Mouse (Mus musculus): ENCODE data around the gene Gal3st2c. TPM values are rescaled to one million over a fixed set of nuclear protein-coding genes. Genes with fewer than 3 reads are reported as not detected.
"Not testable (repeated sequence)": the region's sequence is repeated elsewhere in the genome, so short reads cannot be mapped to it uniquely, and the experiment has no call there.

Gal3st2c gene
- polyA plus RNA-seq (2015; fragmentation: Nextera tagmentation; extraction: Ambion mirVana) = not detected in 2 replicates

GRCm38 (mm10) chr1:93990209-93990608, at the start of gene Gal3st2c:
Gene Gal3st2c, plus strand, starts transcription at chr1:93990509.
- 79% methylated on average over 8 of the region's 8 CpGs for WGBS (ENCODE audit: insufficient replicate concordance)
- H3K27me3 ChIP-seq; H3K4me1 ChIP-seq (replicated peaks); ATAC-seq (ENCODE audit: insufficient read depth); H3K4me2 ChIP-seq; H3K9me3 ChIP-seq (replicated peaks); H3K9ac ChIP-seq; H3K4me3 ChIP-seq (replicated peaks); H3K27ac ChIP-seq (replicated peaks); H3K36me3 ChIP-seq (replicated peaks): not testable (repeated sequence)

- H3K9ac ChIP-seq; H3K36me3 ChIP-seq (replicated peaks); H3K27me3 ChIP-seq; H3K4me3 ChIP-seq (replicated peaks); H3K9me3 ChIP-seq (replicated peaks); H3K27ac ChIP-seq (replicated peaks); ATAC-seq (ENCODE audit: insufficient read depth); H3K4me2 ChIP-seq; H3K4me1 ChIP-seq (replicated peaks): not testable (repeated sequence)
- WGBS (ENCODE audit: insufficient replicate concordance) = no CpG with 5 or more reads among the region's 11 CpGs
Observed at GRCm38 (mm10) chr1:93949087-93949486, 41.2 kb upstream of the Gal3st2c start.

GRCm38 (mm10) chr1:93966489-93966888, 23.8 kb upstream of the Gal3st2c start:
- H3K27me3 ChIP-seq; ATAC-seq (ENCODE audit: insufficient read depth); H3K4me2 ChIP-seq; H3K27ac ChIP-seq (replicated peaks); H3K36me3 ChIP-seq (replicated peaks); H3K9me3 ChIP-seq (replicated peaks); H3K9ac ChIP-seq; H3K4me3 ChIP-seq (replicated peaks); H3K4me1 ChIP-seq (replicated peaks): not testable (repeated sequence)
- WGBS (ENCODE audit: insufficient replicate concordance) = no CpG with 5 or more reads among the region's 1 CpGs

- H3K4me3 ChIP-seq (replicated peaks); H3K27ac ChIP-seq (replicated peaks); H3K27me3 ChIP-seq; ATAC-seq (ENCODE audit: insufficient read depth); H3K36me3 ChIP-seq (replicated peaks); H3K9ac ChIP-seq; H3K9me3 ChIP-seq (replicated peaks); H3K4me2 ChIP-seq; H3K4me1 ChIP-seq (replicated peaks): not testable (repeated sequence)
- WGBS (ENCODE audit: insufficient replicate concordance) = 47% methylated on average over 3 of the region's 5 CpGs
Observed at GRCm38 (mm10) chr1:93970380-93970779, 19.9 kb upstream of the Gal3st2c start.

DNA sequence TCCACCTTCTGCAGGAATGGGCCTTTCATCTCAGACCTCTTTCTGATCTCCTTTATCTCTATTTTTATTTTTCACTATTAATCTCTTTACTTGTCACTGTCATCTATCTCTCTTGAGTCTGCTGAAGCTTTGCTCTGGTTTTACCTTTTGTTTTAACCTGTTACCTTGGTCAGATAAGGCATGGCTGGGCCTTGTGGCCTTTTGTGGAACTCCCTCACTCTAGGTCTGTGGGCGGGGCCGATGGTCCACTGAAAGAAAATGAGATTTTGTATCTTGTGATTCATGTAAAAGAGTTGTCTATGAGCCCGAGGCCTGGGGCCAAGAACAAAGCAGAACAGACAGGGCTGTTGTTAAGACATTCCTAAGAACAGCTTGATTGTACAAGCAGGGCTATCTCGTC, 19.5 kb upstream of the Gal3st2c start:
- not testable (repeated sequence) for H3K36me3 ChIP-seq (replicated peaks); ATAC-seq (ENCODE audit: insufficient read depth); H3K4me3 ChIP-seq (replicated peaks); H3K4me1 ChIP-seq (replicated peaks); H3K27me3 ChIP-seq; H3K9ac ChIP-seq; H3K27ac ChIP-seq (replicated peaks); H3K4me2 ChIP-seq; H3K9me3 ChIP-seq (replicated peaks)
- no CpG with 5 or more reads among the region's 4 CpGs for WGBS (ENCODE audit: insufficient replicate concordance)

DNA sequence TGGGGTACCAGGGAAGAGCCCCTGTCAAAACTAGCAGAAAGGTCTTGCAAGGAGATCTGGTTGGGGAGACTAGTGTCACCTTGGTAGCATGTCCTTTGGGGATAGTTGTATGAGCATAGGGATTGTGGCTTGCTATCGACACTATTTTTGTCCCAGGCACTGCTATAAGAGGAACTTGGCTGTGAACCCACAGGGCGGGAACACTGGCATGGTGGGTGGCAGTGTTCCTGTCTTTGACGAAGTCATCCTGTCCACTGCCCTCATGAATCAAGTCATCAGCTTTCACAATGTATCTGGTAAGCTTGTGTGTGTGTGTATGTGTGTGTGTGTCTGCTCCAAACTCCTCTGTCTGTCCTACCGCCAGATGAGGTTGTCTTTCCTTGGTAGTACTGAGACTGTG, 14.5 kb upstream of the Gal3st2c start:
- not testable (repeated sequence) for H3K9me3 ChIP-seq (replicated peaks); H3K4me1 ChIP-seq (replicated peaks); H3K4me3 ChIP-seq (replicated peaks); H3K9ac ChIP-seq; H3K36me3 ChIP-seq (replicated peaks); H3K4me2 ChIP-seq; ATAC-seq (ENCODE audit: insufficient read depth); H3K27ac ChIP-seq (replicated peaks); H3K27me3 ChIP-seq
- WGBS (ENCODE audit: insufficient replicate concordance) = 9% methylated on average over 2 of the region's 4 CpGs

DNA sequence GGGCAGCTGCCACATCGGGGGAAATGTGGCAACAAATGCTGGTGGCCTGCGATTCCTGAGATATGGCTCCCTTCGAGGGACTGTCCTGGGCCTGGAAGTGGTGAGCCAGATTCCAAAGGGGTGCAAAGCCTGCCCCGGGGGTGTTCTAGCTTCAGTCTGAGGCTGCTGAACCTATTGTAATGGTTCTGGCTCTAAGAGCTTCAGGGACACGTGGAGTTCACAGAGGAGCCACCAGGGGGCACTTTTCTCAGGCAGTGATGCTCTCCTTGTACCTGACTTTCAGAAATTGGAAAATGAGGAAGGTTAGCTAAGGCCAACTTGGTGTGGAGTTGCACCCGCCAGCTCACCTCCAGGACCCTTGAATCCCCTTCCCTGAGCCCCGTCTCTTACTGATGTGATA, 12.0 kb upstream of the Gal3st2c start:
- H3K4me2 ChIP-seq; H3K9me3 ChIP-seq (replicated peaks); H3K27ac ChIP-seq (replicated peaks); H3K27me3 ChIP-seq; H3K36me3 ChIP-seq (replicated peaks); H3K4me3 ChIP-seq (replicated peaks); H3K4me1 ChIP-seq (replicated peaks); H3K9ac ChIP-seq; ATAC-seq (ENCODE audit: insufficient read depth): not testable (repeated sequence)
- no CpG with 5 or more reads among the region's 7 CpGs for WGBS (ENCODE audit: insufficient replicate concordance)

- not testable (repeated sequence) for H3K9ac ChIP-seq; H3K4me2 ChIP-seq; ATAC-seq (ENCODE audit: insufficient read depth); H3K9me3 ChIP-seq (replicated peaks); H3K36me3 ChIP-seq (replicated peaks); H3K27me3 ChIP-seq; H3K4me1 ChIP-seq (replicated peaks); H3K27ac ChIP-seq (replicated peaks); H3K4me3 ChIP-seq (replicated peaks)
- WGBS (ENCODE audit: insufficient replicate concordance) = no CpG with 5 or more reads among the region's 2 CpGs
Observed at GRCm38 (mm10) chr1:93980932-93981331, 9.4 kb upstream of the Gal3st2c start.

- Histone ChIP-seq H3K9me3 (replicated peaks) (no peaks in the 10 kb centered on the region), H3K4me3 (replicated peaks) (no peak overlapping the region), H3K9ac (no peak overlapping the region), H3K27me3 (no peaks in the 10 kb centered on the region), H3K36me3 (replicated peaks) (no peaks in the 10 kb centered on the region), H3K27ac (replicated peaks) (no peak overlapping the region), H3K4me2 (no peak overlapping the region), H3K4me1 (replicated peaks) (no peaks in the 10 kb centered on the region)
- 46% methylated on average over 3 of the region's 3 CpGs for WGBS (ENCODE audit: insufficient replicate concordance)
- ATAC-seq (ENCODE audit: insufficient read depth) = no peak
Observed at GRCm38 (mm10) chr1:93986167-93986566, 4.1 kb upstream of the Gal3st2c start.

- 42% methylated on average over 3 of the region's 3 CpGs for WGBS (ENCODE audit: insufficient replicate concordance)
- no peaks in the 10 kb centered on the region for H3K27me3 ChIP-seq
- no peaks in the 10 kb centered on the region for H3K9me3 ChIP-seq (replicated peaks)
- H3K9ac ChIP-seq = no peak overlapping the region
- ATAC-seq (ENCODE audit: insufficient read depth) = no peak
- no peak overlapping the region for H3K27ac ChIP-seq (replicated peaks)
- no peaks in the 10 kb centered on the region for H3K4me1 ChIP-seq (replicated peaks)
- no peaks in the 10 kb centered on the region for H3K36me3 ChIP-seq (replicated peaks)
- H3K4me2 ChIP-seq = no peak overlapping the region
- no peak overlapping the region for H3K4me3 ChIP-seq (replicated peaks)
Observed at GRCm38 (mm10) chr1:93988786-93989185, 1.5 kb upstream of the Gal3st2c start.

- H3K4me1 ChIP-seq (replicated peaks); H3K27me3 ChIP-seq; H3K4me2 ChIP-seq; H3K27ac ChIP-seq (replicated peaks); ATAC-seq (ENCODE audit: insufficient read depth); H3K9me3 ChIP-seq (replicated peaks); H3K4me3 ChIP-seq (replicated peaks); H3K9ac ChIP-seq; H3K36me3 ChIP-seq (replicated peaks): not testable (repeated sequence)
- WGBS (ENCODE audit: insufficient replicate concordance) = 13% methylated on average over 2 of the region's 2 CpGs
Observed at GRCm38 (mm10) chr1:93991068-93991467, 759 bp downstream of the Gal3st2c start.

GRCm38 (mm10) chr1:93991491-93991890, 1.2 kb downstream of the Gal3st2c start:
- not testable (repeated sequence) for H3K4me3 ChIP-seq (replicated peaks); H3K4me1 ChIP-seq (replicated peaks); ATAC-seq (ENCODE audit: insufficient read depth); H3K27ac ChIP-seq (replicated peaks); H3K27me3 ChIP-seq; H3K36me3 ChIP-seq (replicated peaks); H3K9me3 ChIP-seq (replicated peaks); H3K4me2 ChIP-seq; H3K9ac ChIP-seq
- WGBS (ENCODE audit: insufficient replicate concordance) = 45% methylated on average over 3 of the region's 3 CpGs

All from liver, embryonic 15.5 days (tissue).